Mouse (Mus musculus) gastrocnemius, adult 18-20 months (tissue): ENCODE measurements around the gene Opn1sw. TPM values are rescaled to one million over a fixed set of nuclear protein-coding genes. Genes with fewer than 3 reads are reported as not detected.
"Not testable (repeated sequence)": the region's sequence is repeated elsewhere in the genome, so short reads cannot be mapped to it uniquely, and the experiment has no call there.

Experiments used
- DNase-seq: peaks from one replicate; pipeline ENCODE4 v3.0.0; 2021; ENCODE audit warnings: low spot score
- microRNA-seq: library from miRNA; unstranded; fragments of <30 nt; microRNA quantifications from one replicate; pipeline ENCODE4 v1.2.0, GENCODE M21; 2021
- total RNA-seq, 2 experiments: library from RNA; stranded (reverse); gene quantifications; 2 replicates each; pipeline ENCODE4 v1.2.3; 2021

The Opn1sw gene
- total RNA-seq, 2 experiments from 2014 or later: 0.26 TPM; not detected in 1

- no peak for DNase-seq
Observed at GRCm38 (mm10) chr6:29347189-29347588, 41.1 kb downstream of the Opn1sw start.

- DNase-seq: not testable (repeated sequence)
Observed at GRCm38 (mm10) chr6:29346512-29346911, 41.8 kb downstream of the Opn1sw start.

- DNase-seq: no peak
Observed at GRCm38 (mm10) chr6:29329514-29329913, 58.8 kb downstream of the Opn1sw start.

GRCm38 (mm10) chr6:29326961-29327360 lies 61.3 kb downstream of the Opn1sw start:
- no peak for DNase-seq

Small RNA genes lying within 50 kb of the gene (microRNA-seq; reads per million reads assigned to microRNA genes)
- not detected for gene Gm26220
- not detected for gene Gm44354

Other genes with a start within 250 kb of the Opn1sw start
- 10 to 100 TPM; 12.9 to 15.2 TPM for gene Rbm28, start 223.5 kb downstream of the Opn1sw start, total RNA-seq
- gene Prrt4, start 208.9 kb downstream of the Opn1sw start, total RNA-seq: under 1 TPM; 0.30 to 1.00 TPM
- gene Impdh1, start 172.1 kb downstream of the Opn1sw start, total RNA-seq: 10 to 100 TPM in 1 of 2 experiments, 1 to 10 TPM in 1; 9.2 to 12.8 TPM
- 1 to 10 TPM; 2.4 to 3.7 TPM for gene Hilpda, start 116.0 kb downstream of the Opn1sw start, total RNA-seq
- gene Fam71f2, start 108.9 kb downstream of the Opn1sw start, total RNA-seq: not detected
- gene Fam71f1, start 69.3 kb downstream of the Opn1sw start, total RNA-seq: not detected
- gene Calu, start 40.4 kb downstream of the Opn1sw start, total RNA-seq: 10 to 100 TPM; 71.3 to 96.1 TPM
- 10 to 100 TPM; 11.8 to 12.2 TPM for gene Ccdc136, start 7.8 kb upstream of the Opn1sw start, total RNA-seq
- gene Flnc, start 44.8 kb upstream of the Opn1sw start, total RNA-seq: 100 to 1,000 TPM; 349 to 691 TPM
- gene Atp6v1f, start 79.2 kb upstream of the Opn1sw start, total RNA-seq: 100 to 1,000 TPM; 118 to 125 TPM
- gene Atp6v1fnb, start 83.0 kb upstream of the Opn1sw start, total RNA-seq: under 1 TPM in 1 of 2 experiments, not detected in 1; 0.37 TPM
- 1 to 10 TPM; 3.9 to 6.4 TPM for gene Kcp, start 119.5 kb upstream of the Opn1sw start, total RNA-seq
- gene Irf5, start 138.2 kb upstream of the Opn1sw start, total RNA-seq: 1 to 10 TPM; 2.9 to 3.9 TPM
- gene Tnpo3, start 221.4 kb upstream of the Opn1sw start, total RNA-seq: 10 to 100 TPM; 31.3 to 36.0 TPM